Mouse (Mus musculus): ENCODE measurements around the gene Bckdk.

DNA sequence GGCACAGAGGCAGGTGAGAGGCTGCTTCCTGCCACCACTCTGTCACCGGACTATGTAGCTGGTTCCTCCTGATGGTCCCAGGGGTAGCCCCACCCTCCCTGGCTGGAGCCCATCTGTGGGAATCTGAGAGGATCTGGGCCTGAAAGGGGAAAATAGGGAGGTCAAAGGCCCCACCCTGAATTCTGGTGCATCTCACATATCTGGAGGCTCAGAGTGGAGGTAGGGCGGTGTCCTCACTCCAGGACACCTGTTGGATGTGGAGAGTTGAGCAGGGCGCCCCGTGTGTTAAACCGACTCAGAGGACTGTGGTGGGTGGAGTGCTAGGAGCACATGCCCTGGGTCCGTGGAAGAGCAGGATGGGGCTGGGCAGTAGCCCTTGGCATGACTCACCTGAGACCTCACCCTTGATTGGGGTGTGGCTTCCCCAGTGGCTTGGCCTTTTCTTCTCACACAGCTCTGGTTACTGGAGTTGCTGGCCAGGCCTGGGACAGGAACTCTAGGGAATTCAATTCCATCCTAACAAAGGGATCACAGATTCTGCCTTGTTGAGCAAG lies 42.7 kb downstream of the Bckdk start, which contains the start of gene Prss36:
- TF ChIP-seq CTCF (IDR thresholded peaks at IDR 0.05 in 2 of 3, conservative IDR thresholded peaks at IDR 0.05 in 1 of 3; ENCODE audit: control insufficient read depth in 1 of 3, insufficient read depth in 1 of 3, low read depth in 2 of 3, low read length in 3 of 3, poor library complexity in 1 of 3, severe bottlenecking in 1 of 3) (no peak), SMC3 (IDR thresholded peaks at IDR 0.05; ENCODE audit: low read depth, low read length) (no peak)
